Mouse (Mus musculus) embryonic facial prominence, embryonic 14.5 days (tissue): Measurements from ENCODE around the gene Ckap4. TPM values are rescaled to one million over a fixed set of nuclear protein-coding genes. Genes with fewer than 3 reads are reported as not detected.

Experiments
- ATAC-seq: fragments of 200-750 bp; cut with Nextera tagmentation; 2 replicates; pipeline ENCODE4 v1.8.0; 2017; ENCODE audit warnings: low read depth, moderate number of reproducible peaks, moderate TSS enrichment
- DNase-seq: peaks from one replicate; pipeline ENCODE4 v3.0.0-alpha.2; 2015; ENCODE audit warnings: low spot score
- H3K27ac ChIP-seq: fragments of 300-500 bp; sonication (generic); replicated peaks from 2 replicates; pipeline ENCODE4 v1.5.1; 2014; ENCODE audit warnings: low read depth, mild to moderate bottlenecking, low read length, moderate library complexity
- H3K27me3 ChIP-seq: fragments of 300-500 bp; sonication (generic); replicated peaks from 2 replicates; pipeline ENCODE4 v1.6.1; 2014; ENCODE audit warnings: low read length; ENCODE audit not compliant: control insufficient read depth, insufficient read depth
- H3K36me3 ChIP-seq: fragments of 300-500 bp; sonication (generic); 2 replicates; pipeline ENCODE4 v1.6.1; 2014; ENCODE audit warnings: low read length, mixed read lengths; ENCODE audit not compliant: control insufficient read depth, insufficient read depth
- H3K4me1 ChIP-seq: fragments of 300-500 bp; sonication (generic); 2 replicates; pipeline ENCODE4 v1.6.1; 2014; ENCODE audit warnings: antibody characterized with exemption, low read length; ENCODE audit not compliant: control insufficient read depth, insufficient read depth
- H3K4me2 ChIP-seq: fragments of 300-500 bp; sonication (generic); 2 replicates; pipeline ENCODE4 v1.6.1; 2014; ENCODE audit warnings: low read depth, mild to moderate bottlenecking, low read length, moderate library complexity, mixed read lengths
- H3K4me3 ChIP-seq: fragments of 300-500 bp; sonication (generic); 2 replicates; pipeline ENCODE4 v1.5.1; 2014; ENCODE audit warnings: low read depth, mild to moderate bottlenecking, low read length
- H3K9ac ChIP-seq: fragments of 300-500 bp; sonication (generic); 2 replicates; pipeline ENCODE4 v1.6.1; 2014; ENCODE audit warnings: low read depth, mild to moderate bottlenecking, low read length, moderate library complexity, mixed read lengths
- H3K9me3 ChIP-seq: fragments of 300-500 bp; sonication (generic); 2 replicates; pipeline ENCODE4 v1.6.1; 2016; ENCODE audit warnings: low read length; ENCODE audit not compliant: control insufficient read depth
- WGBS: fragments of 180-500 bp; shearing (Covaris S2); extraction: QIAGEN DNeasy Blood & Tissue Kit; methylation state at CpG from one replicate; pipeline ENCODE4 v1.1.7; 2014; 5-methylcytosine and 5-hydroxymethylcytosine counted together
- polyA plus RNA-seq: library from polyadenylated mRNA; unstranded; fragments of >200 nt; fragmentation: Nextera tagmentation; extraction: Ambion mirVana; gene quantifications from 2 replicates; pipeline ENCODE4 v1.2.1, GENCODE M21; 2014

Ckap4 gene
- polyA plus RNA-seq, 1 experiment from 2014 or later, result 203 TPM

DNA sequence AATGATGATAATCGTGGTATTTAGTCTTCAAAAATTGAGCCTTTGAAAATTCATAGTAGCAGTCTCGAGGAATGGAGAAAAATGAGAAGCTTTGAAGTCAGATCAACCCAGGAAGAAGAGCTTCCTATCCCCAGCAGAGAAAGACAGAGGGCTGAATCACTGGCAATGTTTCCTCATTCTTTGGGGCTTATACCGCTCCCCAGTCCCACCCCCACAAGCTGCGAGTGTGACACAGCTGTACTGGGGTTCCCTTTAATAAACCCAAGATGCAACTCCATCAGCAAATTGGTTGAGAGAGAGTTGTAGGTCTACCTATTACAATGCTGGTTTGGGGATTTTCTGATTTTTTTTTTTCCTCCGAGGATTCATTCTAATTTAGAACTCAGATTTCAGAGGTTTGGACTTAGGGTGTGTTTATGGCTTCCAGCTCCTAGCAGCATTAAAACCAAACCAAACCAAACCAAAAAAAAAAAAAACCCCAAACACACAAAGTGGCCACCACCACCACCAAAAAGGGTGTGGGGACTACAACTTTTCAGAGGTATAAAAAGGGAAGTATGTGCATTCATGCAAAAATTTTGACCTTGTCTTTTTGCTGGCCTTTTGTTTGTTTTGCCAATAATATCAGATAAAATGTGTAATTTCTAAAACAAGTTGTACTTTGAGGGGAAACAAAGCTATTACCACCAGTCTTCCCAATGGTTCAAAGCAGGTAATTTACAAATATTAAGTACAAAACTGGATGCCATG is 40.0 kb upstream of the Ckap4 start:
- H3K36me3 ChIP-seq, result no peaks in the 10 kb centered on the region
- H3K27me3 ChIP-seq, result 0 out of 2 replicates have a peak, but pooled peaks cover 3% of the 10 kb centered on the region
- ATAC-seq (no peak), DNase-seq (no peak)
- H3K9ac ChIP-seq, result no peak overlapping the region
- H3K27ac ChIP-seq, result no peak overlapping the region
- H3K4me2 ChIP-seq, result no peak overlapping the region
- 48% methylated on average over 5 of the region's 5 CpGs for WGBS
- H3K9me3 ChIP-seq, result no peaks in the 10 kb centered on the region
- H3K4me1 ChIP-seq, result no peaks in the 10 kb centered on the region
- no peak overlapping the region for H3K4me3 ChIP-seq

- DNase-seq (no peak), ATAC-seq (no peak)
- Histone ChIP-seq H3K4me2 (no peak overlapping the region), H3K4me1 (no peaks in the 10 kb centered on the region), H3K9ac (no peak overlapping the region), H3K9me3 (no peaks in the 10 kb centered on the region), H3K4me3 (no peak overlapping the region), H3K27ac (no peak overlapping the region), H3K36me3 (no peaks in the 10 kb centered on the region), H3K27me3 (0 out of 2 replicates have a peak, but pooled peaks cover 3% of the 10 kb centered on the region)
- WGBS, result 80% methylated on average over 10 of the region's 10 CpGs
Observed at GRCm38 (mm10) chr10:84571052-84571639, 37.3 kb upstream of the Ckap4 start.

DNA sequence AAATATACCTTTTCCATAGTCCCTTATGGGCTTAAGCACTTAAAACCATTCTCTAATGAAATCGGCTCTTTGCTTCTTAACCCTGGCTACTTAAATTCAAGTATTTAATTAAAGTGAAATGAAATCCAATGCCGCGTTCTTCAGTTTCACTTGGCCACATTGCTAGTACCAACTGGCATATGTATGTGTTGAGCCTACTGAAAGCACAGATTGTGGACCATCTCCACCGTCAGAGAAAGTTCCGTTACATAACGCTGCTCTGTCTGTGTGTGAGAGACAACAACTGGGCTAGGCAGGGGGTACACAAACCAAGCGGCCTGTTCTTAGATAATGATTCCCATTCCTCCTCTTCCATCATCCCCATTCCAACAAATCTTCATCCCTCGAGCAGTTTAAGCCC is 30.6 kb upstream of the Ckap4 start:
- Histone ChIP-seq H3K27me3 (no peaks in the 10 kb centered on the region), H3K4me3 (no peak overlapping the region), H3K9ac (no peak overlapping the region), H3K27ac (no peak overlapping the region), H3K36me3 (no peaks in the 10 kb centered on the region), H3K4me1 (no peaks in the 10 kb centered on the region), H3K4me2 (no peak overlapping the region), H3K9me3 (no peaks in the 10 kb centered on the region)
- WGBS, result 66% methylated on average over 8 of the region's 8 CpGs
- ATAC-seq (no peak), DNase-seq (no peak)

DNA sequence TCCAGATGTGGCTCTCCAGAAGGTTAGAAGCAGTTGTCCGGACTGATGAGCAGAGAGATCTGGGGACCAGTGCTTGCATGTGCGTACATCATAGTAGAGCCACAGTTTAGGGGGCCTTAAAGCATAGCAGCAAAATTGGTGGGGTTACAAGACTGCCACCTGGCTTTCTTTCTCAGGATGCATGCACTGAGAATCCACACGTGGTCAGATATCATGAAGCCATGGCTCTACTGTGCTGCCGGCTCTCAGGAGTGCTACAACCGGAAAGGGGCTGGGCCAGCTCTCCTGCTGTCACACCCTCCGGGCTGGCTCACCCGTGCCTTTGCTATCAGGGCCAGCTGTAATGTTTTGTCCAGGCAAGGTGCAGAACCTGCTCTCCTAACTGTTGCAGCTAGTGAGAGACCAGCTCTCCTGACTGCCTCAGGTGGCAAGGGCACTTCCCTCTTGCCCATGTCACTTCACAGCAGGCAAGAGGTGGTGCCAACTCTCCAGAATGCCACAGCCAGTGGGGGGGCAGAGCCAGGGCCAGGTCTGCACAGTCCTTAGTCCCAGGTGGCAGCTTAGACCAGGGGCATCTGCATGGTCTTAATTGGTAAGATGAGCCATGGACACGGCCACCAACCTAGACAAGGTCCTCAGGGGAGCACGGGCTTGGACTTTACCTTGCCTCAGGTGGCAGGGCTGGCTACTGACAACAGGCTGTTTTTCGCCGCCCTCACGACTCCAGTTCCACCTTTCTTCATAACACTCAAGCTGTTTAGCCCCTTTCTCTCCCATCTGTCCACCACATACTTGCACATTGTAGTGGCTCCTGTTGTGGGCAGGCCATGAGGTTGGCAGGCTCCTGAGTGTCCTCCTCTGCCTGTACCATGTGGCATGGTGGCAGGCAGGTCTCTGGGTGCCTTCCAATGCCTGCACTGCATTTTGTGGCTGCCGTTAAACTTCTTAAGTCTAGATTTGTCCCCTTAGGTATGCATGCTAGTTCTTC is 29.0 kb upstream of the Ckap4 start:
- H3K27me3 ChIP-seq, result no peaks in the 10 kb centered on the region
- no peak overlapping the region for H3K9ac ChIP-seq
- ATAC-seq (peak; percentile 71), DNase-seq (peak; percentile 46)
- H3K27ac ChIP-seq, result no peak overlapping the region
- no peaks in the 10 kb centered on the region for H3K36me3 ChIP-seq
- H3K4me3 ChIP-seq, result no peak overlapping the region
- no peaks in the 10 kb centered on the region for H3K4me1 ChIP-seq
- H3K4me2 ChIP-seq, result no peak overlapping the region
- WGBS, result 35% methylated on average over 12 of the region's 13 CpGs
- 0 out of 2 replicates have a peak, but pooled peaks cover 8% of the 10 kb centered on the region for H3K9me3 ChIP-seq

DNA sequence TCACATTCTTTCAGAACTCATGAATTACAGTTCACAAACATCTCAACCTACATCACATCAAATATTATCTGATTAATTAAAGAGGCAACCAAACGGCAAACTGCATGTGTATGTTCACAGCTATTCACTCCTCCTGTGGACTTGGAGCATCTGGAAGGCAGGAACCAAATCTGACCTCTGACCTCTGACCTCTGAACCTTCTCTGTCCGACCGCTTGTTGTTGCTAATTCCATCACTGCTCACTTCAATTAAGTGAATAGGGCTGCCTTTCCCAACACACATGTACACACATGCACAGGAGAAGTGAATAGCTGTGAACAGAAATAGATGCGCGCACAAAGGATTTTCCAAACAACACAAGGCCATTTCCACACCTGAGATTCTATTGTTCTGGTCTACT is 28.3 kb upstream of the Ckap4 start:
- Histone ChIP-seq H3K4me3 (no peak overlapping the region), H3K4me2 (no peak overlapping the region), H3K27me3 (no peaks in the 10 kb centered on the region), H3K4me1 (no peaks in the 10 kb centered on the region), H3K27ac (no peak overlapping the region), H3K9me3 (0 out of 2 replicates have a peak, but pooled peaks cover 8% of the 10 kb centered on the region), H3K36me3 (no peaks in the 10 kb centered on the region), H3K9ac (no peak overlapping the region)
- DNase-seq (no peak), ATAC-seq (no peak)
- 45% methylated on average over 5 of the region's 5 CpGs for WGBS

DNA sequence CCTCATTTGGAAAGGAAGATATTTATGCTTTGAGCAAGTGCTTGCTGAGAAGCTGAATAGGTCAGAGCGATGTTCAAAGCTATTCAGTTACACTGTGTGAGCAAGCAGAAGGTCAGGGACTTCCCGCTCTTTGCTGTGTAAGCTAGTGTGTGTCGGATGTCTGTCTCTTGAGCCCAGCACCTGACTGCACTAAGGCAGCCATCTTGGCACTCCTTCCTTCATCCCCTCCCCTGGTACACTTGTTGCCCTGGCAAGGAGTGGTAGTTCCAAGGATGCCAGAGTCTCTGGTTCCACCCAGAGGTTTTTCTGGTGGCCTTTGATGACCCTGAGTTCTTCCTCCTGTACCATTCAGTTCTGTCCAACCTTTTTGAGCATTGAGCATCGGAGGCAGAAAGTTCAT is 26.1 kb upstream of the Ckap4 start:
- DNase-seq (no peak), ATAC-seq (no peak)
- H3K4me3 ChIP-seq, result no peak overlapping the region
- 87% methylated on average over 4 of the region's 4 CpGs for WGBS
- H3K4me1 ChIP-seq, result no peaks in the 10 kb centered on the region
- H3K9ac ChIP-seq, result no peak overlapping the region
- no peaks in the 10 kb centered on the region for H3K36me3 ChIP-seq
- H3K27ac ChIP-seq, result no peak overlapping the region
- no peak overlapping the region for H3K4me2 ChIP-seq
- H3K27me3 ChIP-seq, result no peaks in the 10 kb centered on the region
- 0 out of 2 replicates have a peak, but pooled peaks cover 8% of the 10 kb centered on the region for H3K9me3 ChIP-seq

DNA sequence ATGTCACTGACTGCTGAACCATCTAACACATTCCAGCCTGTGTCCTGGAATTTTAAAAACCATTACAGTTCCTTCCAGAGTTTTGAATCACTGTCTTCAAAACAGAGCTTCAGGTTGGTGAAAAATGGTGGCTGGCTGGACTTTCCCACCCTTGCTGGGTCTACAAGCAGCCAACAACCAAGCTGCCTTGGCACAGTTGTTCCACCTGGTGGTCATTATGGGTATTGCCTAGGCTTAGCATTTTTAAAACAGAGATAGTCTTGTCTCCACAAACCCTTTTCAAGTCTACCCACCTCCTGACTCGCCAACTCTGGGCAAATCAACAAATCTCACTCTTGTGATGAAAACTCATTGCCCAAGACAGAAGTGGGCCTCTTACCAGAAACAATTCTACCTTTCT is 24.6 kb upstream of the Ckap4 start:
- DNase-seq, result no peak
- no peak overlapping the region for H3K27ac ChIP-seq
- no peaks in the 10 kb centered on the region for H3K27me3 ChIP-seq
- 0 out of 2 replicates have a peak, but pooled peaks cover 8% of the 10 kb centered on the region for H3K9me3 ChIP-seq
- ATAC-seq, result no peak
- no peaks in the 10 kb centered on the region for H3K36me3 ChIP-seq
- H3K4me3 ChIP-seq, result no peak overlapping the region
- WGBS, result 84% methylated on average over 1 of the region's 1 CpGs
- H3K9ac ChIP-seq, result no peak overlapping the region
- H3K4me1 ChIP-seq, result no peaks in the 10 kb centered on the region
- no peak overlapping the region for H3K4me2 ChIP-seq

DNA sequence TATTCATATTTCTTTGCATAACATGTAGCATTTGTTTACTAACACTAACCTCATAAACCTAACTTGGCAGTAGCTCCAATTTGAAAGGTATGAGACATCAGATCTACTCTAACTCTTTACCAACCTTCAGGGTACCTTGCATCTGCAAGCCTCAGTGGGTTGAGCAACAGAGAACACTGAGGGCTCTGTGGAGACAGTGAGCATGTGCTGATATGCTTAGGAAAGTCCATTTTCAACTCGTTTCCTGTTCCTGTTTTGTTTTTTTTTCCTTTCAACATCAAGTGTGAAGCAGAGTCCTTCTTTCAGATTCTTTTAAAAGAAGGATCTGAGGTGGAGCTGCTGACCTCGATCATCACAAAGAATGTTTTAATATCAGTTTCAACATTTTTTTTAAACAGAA is 22.3 kb upstream of the Ckap4 start:
- H3K9ac ChIP-seq, result no peak overlapping the region
- no peak for DNase-seq

More for the DNA sequence above, 22.3 kb upstream of the Ckap4 start:
- Histone ChIP-seq H3K27ac (no peak overlapping the region), H3K27me3 (no peaks in the 10 kb centered on the region), H3K4me2 (no peak overlapping the region), H3K4me3 (no peak overlapping the region), H3K36me3 (no peaks in the 10 kb centered on the region), H3K9me3 (0 out of 2 replicates have a peak, but pooled peaks cover 8% of the 10 kb centered on the region), H3K4me1 (no peaks in the 10 kb centered on the region)
- WGBS, result 65% methylated on average over 2 of the region's 2 CpGs
- ATAC-seq, result no peak
